Mouse (Mus musculus) thymus, postnatal 4 days (tissue): ENCODE measurements at regions not wholly inside any gene's neighbourhood (a gene's known extent, or its start where the extent isn't known, plus 50 kb on each side); places are given as distances from the start of the nearest gene placed in this dataset.

Experiments used
- DNase-seq: peaks from one replicate; pipeline ENCODE4 v3.0.0; 2021

DNA sequence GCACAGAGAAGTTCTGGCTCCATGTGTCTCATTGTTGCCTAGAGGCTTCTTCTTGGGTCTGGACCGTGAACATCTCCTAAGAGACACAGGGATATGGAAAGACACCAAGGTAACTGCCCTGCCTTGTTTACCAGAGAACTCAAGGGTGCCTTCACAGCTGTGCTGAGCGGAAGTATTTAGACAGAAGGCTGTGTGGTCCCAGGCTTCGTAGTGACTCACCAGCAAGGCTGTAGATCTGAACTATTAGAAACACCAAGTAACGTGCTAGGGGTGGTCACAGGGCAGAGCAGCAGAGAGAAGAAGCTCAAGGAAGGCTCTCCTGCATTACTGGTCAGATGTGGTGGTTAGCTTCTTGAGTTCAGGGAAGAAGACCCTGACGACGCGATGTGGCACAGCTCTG is 51.6 kb upstream of the Lpp start:
- peak; percentile 47 for DNase-seq

DNA sequence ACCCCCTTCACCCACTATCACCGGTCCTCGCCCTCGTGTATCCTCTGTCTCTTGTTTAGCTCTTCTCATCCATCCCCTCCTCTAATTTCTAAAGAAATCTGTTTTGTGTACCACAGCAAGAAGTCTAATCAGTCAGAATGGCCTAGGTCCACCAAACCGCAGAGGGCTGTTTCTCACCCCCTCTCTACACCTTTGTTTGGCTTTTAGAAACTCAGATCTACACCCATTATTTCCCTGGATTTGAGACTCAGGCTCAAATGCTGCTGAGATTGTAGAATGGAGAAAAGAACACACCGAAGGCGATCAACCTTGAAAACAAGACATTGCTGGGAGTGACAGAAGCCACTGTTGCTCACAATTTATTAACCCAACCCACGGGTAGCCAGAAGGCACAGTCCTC is 52.7 kb upstream of the Lpp start:
- DNase-seq = no peak

DNA sequence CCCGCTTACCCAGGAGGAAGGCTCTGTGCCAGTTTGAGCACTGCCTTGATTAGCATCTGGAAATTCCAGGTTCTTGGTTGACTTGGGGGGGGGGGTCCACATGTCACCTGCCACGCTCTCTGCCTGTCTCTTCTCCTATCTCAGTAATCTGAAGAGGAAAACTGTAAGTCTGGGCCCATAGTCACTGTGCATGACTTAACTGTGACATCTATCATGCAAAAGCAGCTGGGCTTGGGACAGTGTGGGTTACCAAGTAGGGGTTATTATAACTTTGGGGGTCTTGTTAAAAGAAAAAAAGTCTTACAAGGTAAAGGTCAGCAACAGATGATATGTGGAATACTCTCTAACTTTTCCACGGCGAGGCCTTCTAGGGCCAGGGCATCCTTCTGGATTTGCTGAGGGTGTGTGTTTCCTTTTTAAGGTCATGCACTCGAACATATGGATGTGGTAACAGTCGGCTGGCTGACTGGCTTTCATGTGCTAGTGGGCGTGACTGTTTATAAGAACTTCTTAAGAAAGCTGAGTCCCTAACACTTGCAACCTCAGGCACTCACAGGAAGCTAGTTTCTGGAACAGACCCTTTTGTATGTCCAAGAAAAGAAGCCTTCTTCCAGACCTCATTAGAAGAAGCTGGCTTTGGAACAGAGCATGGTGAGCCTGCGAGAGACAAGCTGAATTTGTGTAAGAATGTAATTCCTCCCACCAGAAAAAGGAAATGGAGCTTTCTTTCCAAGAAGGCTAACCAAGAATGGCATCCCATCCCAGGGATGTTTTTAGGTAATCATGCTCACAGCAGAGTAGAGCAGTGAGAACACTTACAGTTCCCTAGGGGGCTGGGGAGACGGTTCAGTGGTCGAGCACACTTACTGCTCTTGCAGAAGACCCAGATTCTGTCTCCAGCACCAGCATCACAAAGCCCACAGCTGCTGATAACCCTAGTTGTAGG is 53.7 kb upstream of the Lpp start:
- DNase-seq = peak; percentile 59

DNA sequence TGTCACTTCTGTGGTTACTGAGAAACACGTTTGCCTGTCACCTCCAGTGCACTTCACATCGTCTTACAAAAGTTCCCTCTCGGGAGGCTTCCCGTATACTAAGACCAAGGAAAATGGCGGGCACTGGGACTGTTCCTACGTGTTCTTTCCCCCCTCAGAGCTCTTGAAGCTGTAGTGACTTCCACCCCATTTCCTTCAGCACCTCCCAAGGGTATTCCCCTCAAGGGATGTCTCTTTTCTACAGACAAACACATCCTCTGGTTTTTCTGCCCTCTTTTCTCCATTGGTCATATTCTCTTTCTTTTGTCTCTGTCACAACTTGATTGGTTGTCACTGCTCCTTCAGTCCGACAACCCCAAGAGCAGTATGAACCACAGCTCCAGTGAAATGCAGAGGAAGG is 54.9 kb upstream of the Lpp start:
- no peak for DNase-seq

DNA sequence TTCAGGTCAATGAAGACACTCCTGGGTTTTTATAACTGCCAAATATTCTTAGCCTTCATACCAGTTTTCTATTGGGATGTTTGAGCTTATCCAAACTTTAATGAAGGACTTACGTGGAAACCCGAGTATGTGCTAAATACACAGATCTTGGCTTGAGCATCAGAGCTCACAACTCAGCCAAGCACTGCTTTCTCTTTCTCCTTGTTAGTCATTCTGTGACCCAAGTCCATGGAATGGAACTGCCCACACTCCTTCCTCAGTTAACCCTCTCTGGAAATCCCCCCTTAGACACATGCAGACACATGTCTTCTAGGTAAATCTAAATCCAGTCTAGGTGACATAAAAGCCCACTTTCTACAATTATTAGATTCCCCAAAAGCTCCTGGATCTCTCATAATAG is 58.9 kb upstream of the Lpp start:
- DNase-seq = no peak

DNA sequence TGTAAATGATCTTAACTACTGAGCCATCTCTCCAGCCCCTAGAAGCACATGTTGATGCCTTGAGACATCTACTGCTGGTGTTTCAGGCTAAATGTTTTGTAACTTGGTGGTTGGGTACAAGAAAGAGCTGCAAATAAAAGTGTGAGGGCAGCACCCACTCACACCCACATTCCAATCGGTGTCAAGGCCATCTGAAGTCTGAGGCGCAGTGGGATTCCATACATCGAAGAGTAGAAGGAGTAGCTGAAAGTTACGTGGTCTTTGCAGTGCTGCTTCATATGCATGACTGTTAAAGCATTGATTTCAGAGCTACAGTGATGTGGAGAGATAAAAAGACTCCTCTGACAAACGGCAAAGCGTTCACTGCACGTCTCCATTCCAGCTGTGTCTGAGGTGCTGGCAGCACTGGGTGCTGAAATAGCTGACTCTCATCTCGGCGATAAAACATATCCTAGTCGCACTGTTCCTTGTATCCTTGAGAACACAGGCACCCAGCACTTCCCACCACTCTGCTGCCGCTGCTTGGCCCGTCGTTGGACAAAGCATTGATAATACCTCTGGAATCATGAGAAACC is 61.8 kb upstream of the Lpp start:
- DNase-seq = peak; percentile 49

DNA sequence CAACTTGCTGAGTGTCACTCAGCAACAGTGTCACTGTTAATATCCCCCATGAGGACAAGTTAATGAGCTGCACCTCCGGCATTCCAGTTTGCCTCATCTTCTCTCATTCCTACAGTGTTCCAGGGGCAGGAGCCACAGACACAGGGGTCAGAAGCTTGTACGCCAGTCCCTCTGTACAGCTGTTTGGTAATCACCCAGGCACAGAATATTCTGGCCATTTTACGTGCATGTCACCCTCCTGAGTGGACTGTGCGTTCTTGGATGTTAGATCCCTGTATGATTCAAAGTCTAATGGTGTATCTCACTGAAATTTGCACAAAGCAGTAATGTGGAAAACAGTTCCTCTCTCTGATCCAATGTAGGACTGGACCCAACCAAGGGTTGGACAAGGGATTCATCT is 66.7 kb upstream of the Lpp start:
- no peak for DNase-seq

DNA sequence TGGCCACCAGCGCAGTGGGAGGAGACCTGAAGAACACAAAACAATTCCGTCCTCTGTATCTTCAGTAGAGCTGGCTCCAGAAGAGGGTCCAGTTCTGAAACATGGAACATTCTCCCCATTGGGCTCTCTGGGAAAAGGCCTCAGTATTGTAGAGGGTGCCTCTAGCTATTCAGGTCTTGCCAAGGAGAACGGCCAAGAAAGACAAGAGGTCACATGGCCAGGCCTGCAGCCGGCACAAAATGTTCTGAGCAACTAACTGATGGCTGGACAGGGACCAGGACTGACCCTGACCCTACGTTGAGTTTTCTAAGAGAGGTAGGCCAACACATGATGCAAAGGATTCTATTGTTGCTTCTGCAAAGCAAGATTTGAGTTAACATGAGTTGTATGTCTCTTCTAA is 67.3 kb upstream of the Lpp start:
- no peak for DNase-seq

DNA sequence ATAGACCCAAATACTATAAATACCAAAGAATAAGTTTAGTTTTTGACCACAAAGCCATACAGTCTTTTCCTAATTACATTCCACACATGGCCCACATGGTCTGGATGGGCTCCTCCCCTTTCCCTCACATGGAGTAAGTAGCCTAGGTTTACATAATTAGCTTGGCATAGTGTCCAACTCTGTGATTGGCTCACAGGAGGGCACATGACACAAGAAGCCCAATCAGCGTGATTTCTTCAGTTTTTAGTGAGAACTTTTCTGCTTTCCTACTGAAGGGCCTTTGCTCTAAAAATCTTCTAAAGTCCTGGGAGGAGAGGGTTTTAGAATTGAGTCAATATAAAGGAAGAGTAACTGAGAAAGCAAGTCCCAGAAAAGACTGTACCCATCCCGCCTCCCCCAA is 68.4 kb upstream of the Lpp start:
- DNase-seq = no peak

DNA sequence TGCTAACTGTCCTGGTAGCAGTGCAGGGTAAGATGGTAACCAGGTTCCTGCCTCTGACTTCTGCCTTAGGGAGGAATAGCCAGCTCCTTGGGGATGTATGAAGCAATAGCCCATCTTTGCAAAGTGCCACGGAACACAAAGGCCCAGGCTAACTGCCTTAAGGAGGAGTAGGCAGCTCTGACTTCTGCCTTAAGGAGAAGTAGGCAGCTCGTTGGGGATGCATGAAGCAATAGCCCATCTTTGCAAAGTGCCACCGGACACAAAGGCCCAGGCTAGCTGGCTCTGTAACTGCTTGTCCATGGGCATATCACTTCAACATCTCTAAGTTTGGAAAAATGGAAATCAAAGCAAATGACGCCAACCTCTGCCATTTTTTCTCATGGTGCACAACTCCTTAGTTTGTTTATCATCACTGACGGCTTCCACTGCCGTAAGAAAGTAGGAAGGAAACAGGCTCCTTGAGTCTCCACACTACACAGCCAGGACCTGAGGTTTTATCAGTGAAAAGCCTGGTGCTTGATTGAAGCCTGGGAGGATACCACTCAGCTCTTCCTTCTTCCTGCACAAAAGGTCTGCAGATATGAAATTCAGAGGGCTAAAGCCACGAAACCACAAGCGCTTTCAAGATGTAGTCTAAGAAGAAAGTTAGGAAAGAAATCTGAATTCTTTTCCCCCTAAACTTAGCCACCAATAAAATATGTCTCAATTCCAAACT is 74.4 kb upstream of the Lpp start:
- DNase-seq = no peak

DNA sequence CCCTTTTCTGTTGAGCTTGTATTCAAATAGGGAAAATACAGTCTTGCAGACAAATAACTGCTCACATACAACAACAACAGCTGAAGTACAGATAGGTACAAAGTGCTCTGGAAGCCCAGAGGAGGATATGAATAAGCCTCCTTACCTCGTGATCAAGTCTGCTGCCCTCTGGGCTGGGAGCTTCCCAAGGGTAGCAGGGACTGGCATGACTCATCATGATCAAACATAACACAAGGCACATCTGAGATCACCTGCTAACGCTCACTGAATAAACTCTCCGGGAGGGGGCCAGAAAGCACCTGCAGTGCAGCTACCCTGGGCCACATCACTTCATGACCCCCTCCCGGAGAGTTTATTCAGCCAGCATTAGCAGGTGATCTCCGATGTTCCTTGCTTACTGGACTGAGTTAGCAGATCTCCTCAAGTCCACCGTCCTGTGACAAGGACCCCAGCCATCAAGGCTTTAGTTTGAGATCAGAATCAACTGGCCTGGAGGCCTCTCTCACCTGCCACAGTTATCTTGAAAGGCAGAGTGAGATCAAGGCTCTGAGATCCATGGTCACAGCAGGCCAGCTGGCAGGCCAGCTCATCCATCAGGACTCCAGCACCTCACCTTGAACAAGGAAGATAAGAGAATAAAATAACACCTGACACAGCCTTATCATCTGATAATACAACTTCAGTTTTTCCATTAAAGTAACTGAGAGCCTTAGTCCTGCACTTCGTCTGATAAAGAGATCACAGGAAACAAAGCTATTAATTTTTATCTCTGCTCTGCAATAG is 79.6 kb upstream of the Lpp start:
- DNase-seq = peak; percentile 36

DNA sequence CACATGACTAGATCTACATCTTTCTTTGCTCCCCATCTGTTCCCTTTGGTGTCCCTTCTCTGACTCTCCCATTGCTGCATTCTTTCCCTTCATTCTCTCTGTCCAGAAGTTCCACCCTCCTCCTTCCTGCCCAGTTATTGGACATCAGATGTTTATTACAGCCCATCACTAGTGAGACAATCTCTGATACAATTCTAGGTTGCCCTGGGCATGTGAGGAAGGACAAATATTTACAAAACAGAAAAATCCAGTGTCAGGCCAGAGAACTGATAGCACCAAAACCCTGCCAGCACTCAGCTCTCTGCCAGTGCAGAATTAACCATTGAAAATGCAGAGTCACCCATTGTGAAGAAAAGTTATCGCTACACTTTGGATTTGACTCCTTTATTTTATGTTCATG is 87.9 kb upstream of the Lpp start:
- no peak for DNase-seq

DNA sequence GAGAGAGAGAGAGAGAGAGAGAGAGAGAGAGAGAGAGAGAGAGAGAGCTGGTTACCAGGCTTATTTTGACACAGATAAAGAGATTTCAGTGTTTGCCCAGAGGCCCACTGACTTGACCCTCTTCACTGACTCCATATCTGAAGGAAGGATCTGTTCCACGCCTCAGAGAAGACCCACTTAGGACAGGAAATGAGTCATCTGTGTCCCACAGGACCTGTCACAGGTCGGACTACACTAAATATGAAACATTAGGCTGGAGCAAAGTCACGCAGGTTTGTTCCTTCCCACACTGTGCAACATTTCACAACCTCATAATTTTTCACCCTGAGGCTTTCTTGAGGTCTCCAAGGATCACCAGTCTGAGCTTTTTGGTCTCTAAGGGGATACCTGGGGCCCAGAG is 96.5 kb upstream of the Lpp start:
- no peak for DNase-seq

DNA sequence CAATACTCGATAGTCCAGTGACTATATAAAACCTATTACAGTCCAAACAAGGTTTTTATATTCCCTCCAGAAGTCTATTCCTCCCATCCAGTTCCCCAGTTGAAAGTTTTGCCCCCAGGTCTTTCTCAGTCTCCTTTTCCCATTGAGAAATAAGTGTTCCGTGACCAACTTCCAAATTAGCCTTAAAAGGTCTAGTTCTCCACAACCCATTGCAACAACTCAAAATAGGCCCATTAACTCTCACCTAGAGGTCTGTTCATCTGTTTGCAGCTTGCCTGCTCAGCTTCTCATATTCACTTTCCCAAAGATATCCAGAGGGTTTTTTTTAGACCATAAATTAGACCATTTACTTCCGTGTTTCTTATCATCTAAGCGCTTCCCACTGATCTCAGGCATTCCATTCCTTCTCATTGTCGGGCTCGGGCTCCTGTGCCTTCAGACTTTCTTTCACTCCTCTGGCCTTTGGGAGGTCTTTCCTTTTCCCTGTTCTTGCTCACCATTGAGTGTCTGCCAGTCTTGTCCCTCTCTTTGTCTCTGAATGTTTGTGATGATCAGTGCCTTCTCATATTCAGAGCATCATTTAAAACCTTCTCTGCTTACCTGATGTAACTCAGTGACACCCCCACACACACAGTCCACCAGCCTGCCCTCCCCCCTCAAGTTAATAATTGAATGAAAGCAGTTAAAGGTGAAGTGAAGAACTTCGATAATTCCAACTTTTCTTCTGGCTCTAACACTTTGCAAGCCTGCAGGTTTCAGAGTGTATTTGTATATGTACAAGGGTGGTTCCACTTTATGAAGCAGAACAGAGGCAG is 97.5 kb upstream of the Lpp start:
- no peak for DNase-seq

DNA sequence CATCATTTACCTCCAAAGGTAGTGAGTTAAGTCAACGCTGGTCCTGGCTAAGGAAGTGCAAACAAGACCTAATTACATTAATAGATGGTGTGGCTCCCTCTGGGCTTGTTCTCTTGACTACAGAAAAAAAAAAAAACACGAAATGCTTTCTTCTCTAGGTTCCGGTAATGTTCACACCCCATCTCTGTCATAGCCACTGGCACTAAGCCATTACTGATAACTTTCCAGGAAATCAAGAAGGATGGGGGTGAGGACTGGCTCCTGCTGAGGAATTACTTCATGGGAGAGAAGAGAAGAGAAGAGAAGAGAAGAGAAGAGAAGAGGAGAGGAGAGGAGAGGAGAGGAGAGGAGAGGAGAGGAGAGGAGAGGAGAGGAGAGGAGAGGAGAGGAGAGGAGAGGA is 109.1 kb upstream of the Lpp start:
- no peak for DNase-seq

DNA sequence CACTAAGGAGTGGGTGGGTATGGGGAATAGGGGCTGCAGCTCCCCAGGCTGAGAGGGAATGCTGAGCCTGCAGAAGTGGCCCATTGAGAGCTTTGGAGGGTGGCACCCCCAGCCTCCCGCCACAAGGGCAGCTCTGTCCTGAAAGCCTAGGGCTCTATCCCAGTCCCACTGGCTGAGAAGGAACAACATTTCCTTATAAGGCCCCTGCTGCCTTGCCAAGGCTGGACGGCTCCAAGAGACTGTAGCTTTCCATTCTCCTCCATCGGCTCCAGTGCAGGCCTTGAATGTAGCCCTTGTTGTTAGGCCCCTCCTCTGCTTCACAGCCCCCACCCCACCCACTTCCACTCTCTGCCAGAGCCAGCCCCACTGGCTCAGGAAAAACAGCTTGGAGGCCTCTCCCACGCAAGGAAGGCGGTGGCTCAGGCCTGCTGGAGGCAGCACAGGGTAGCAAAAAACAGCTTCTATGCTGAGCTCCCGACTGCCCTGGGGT is 111.1 kb upstream of the Lpp start:
- DNase-seq = no peak

DNA sequence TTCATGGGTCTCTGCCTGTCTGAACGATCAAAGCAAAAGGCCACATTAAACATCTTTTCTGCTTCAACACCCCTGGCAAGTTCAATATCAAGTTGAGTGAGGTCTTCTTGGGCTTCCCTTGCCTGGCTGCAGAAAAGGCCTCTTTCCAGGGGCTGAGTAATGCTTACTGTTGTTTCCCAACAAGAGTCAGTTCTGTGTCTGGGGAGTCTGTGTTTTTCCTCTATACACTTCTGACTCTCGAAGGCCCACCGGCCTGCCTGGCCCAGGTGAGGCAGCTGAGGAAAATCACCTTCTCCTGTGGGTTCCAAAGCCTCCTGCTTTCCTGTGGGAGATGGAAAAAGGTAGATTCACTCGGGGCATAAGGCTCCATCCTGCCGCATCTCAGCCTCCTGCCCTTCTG is 111.7 kb upstream of the Lpp start:
- DNase-seq = no peak

DNA sequence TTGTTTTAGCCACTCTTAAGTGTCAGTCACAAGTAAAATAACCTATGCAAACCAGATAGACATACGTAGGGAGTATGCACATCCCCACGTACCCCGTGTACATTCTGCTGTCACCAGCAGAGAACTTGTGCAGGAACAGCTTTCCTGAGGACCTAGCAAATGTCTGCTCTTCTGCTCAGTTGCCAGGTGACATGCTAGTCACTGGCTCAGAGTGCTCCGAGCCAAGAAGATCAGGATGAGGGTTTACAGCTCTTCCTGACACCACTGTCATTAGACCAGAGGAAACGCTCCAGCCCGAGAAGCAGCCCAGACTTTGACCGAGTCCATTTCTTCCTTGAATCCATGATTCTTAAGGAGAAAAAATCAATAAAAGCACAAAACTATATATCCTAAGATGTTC is 115.5 kb upstream of the Lpp start:
- DNase-seq = no peak

DNA sequence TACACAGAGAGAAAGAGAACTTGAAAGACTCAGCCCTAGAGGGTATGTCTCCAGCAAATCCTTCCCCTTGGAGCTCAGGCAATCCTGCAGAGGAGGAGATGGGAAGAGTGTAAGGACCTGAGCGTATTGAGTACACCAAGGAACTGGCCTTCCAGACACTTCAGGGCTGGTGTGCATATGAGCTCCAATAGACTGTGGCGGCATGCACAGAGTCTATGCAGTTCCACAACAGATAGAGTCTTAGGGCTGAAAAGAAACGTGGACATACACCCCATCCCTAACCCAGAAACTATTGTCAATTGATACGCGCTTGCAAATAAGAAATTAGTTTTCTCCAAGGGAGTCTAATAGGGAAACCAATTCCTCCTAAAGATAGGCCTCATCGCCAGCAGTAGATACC is 130.6 kb upstream of the Lpp start:
- DNase-seq = peak; percentile 47

DNA sequence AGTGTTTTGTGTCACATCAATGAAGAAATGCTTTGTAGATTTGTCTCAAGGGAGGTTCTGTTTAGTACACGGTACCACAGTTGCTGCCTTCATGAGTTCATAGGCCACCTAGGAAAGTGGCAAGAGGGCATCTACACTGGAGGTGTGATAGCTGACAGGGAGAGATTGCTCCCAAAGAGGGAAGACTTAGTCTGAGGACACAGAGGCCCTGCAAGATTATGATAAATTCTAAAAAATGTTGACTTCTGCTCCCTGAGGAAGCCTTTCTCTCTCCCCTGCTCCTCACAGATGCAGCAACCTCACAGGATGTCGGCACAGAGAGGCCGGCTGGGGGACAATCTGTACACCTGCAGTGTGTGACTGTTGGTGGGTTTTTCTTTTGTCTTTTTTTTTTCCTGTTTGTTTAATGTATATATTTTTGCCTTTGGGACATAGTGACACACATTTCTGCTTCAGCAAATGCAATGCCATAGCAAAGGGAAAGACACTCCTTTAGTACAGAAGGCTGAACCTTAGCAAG is 133.5 kb upstream of the Lpp start:
- peak; percentile 80 for DNase-seq

DNA sequence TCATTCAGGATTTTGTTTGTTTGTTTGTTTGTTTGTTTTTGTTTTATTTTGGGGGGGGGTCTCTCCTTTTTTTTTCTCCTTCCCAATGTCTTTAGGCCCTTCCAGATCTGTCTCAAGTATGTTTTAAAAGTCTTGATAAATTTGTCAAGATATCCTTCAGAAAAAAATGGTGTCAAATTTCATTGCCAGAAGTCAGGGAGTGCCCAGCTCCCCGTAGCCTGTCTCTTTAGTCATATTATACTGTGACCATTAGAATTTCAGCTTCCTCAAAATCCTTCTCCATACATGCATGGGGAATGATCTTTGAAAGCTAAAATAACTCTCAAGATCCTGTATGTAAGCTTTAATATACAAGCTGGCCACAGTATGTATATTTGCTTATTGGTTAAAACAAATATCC is 134.3 kb upstream of the Lpp start:
- DNase-seq = no peak

DNA sequence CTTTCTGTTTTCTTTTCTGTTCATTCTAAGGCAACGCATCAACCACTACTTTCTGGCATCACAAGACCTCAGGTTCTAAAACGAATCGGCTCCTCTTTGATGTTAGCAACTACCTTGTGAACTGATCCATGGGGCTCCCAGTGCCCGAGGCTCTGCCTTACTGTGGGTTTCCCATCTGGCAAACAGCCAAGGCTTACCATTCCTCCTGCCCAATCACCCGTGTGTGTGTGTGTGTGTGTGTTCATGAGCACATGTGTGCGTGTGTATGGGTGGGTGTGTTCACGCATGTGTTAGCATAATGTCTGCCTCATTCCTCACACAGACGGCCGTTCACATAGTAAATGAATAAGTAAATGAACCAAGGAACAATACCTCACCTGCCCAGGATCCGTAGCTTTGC is 138.3 kb upstream of the Lpp start:
- no peak for DNase-seq
